Mouse (Mus musculus): ENCODE data around the gene Pmpcb. TPM values are rescaled to one million over a fixed set of nuclear protein-coding genes. Genes with fewer than 3 reads are reported as not detected.

Pmpcb gene
- total and polyA plus RNA-seq, 3 experiments = 41.6 to 113 (median 60.8) TPM

- DNase-seq (ENCODE audit: low spot score) (no peak), ATAC-seq (ENCODE audit: extremely low read depth, insufficient number of reproducible peaks, low FRiP score, poor library complexity, severe bottlenecking) (no peak)
- H3K4me3 ChIP-seq (ENCODE audit: low read depth, low read length) = no peak overlapping the region; the same call in 1 of the 2 replicates
- no peak for TF ChIP-seq CTCF (IDR thresholded peaks at IDR 0.05; ENCODE audit: low read depth, low read length)
- TF ChIP-seq GATA2 (IDR thresholded peaks at IDR 0.05; ENCODE audit: borderline replicate concordance, low read depth, low read length) = no peak
- no peak for TF ChIP-seq GATA1 (IDR thresholded peaks at IDR 0.05; ENCODE audit: borderline replicate concordance, low read length)
- TF ChIP-seq POLR2AphosphoS5 (IDR thresholded peaks at IDR 0.05; ENCODE audit: insufficient replicate concordance, low read depth, low read length) = no peak
- TF ChIP-seq TAL1 (conservative IDR thresholded peaks at IDR 0.05; ENCODE audit: low read depth, low read length) = no peak
- peaks cover 20% of the 10 kb centered on the region for H3K4me1 ChIP-seq (ENCODE audit: insufficient read depth, low read depth, low read length)
- H3K27me3 ChIP-seq (ENCODE audit: insufficient read depth, low read length) = peaks cover 5% of the 10 kb centered on the region
- peaks cover 26% of the 10 kb centered on the region for H3K36me3 ChIP-seq (replicated peaks)
- no peaks in the 10 kb centered on the region for H3K9me3 ChIP-seq (replicated peaks)
Observed at GRCm38 (mm10) chr5:21736046-21736445, 895 bp upstream of the Pmpcb start.

DNA sequence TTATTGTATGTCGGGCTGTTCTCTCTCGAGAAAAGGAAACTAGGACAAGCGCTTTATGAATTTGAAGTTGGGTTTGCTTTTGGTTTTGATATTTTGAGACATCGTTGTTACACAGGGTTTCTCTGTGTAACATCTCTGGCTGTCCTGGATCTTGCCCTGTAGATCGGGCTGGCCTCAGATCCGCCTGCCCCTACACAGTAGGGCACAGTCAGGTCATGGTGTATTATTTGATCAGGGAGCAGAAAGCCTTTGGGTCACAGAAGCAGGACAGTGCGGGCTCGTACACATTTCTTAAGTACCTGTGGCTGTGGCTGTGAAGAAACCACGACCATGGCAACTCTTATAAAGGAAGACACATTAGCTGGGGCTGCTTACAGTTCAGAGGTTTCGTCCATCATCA, 679 bp downstream of the Pmpcb start:
- H3K36me3 ChIP-seq (replicated peaks) = peaks cover 41% of the 10 kb centered on the region
- H3K4me3 ChIP-seq (ENCODE audit: low read depth, low read length) = peak overlapping the region; percentile 84
- TF ChIP-seq POLR2AphosphoS5 (IDR thresholded peaks at IDR 0.05; ENCODE audit: insufficient replicate concordance, low read depth, low read length) (no peak), CTCF (IDR thresholded peaks at IDR 0.05; ENCODE audit: low read depth, low read length) (no peak), GATA2 (IDR thresholded peaks at IDR 0.05; ENCODE audit: borderline replicate concordance, low read depth, low read length) (no peak), TAL1 (conservative IDR thresholded peaks at IDR 0.05; ENCODE audit: low read depth, low read length) (no peak), GATA1 (IDR thresholded peaks at IDR 0.05; ENCODE audit: borderline replicate concordance, low read length) (no peak)
- H3K4me1 ChIP-seq (ENCODE audit: insufficient read depth, low read depth, low read length) = peaks cover 20% of the 10 kb centered on the region
- no peak for ATAC-seq (ENCODE audit: extremely low read depth, insufficient number of reproducible peaks, low FRiP score, poor library complexity, severe bottlenecking)
- DNase-seq (ENCODE audit: low spot score) = no peak
- no peaks in the 10 kb centered on the region for H3K9me3 ChIP-seq (replicated peaks)
- H3K27me3 ChIP-seq (ENCODE audit: insufficient read depth, low read length) = 0 out of 2 replicates have a peak, but pooled peaks cover 3% of the 10 kb centered on the region

DNA sequence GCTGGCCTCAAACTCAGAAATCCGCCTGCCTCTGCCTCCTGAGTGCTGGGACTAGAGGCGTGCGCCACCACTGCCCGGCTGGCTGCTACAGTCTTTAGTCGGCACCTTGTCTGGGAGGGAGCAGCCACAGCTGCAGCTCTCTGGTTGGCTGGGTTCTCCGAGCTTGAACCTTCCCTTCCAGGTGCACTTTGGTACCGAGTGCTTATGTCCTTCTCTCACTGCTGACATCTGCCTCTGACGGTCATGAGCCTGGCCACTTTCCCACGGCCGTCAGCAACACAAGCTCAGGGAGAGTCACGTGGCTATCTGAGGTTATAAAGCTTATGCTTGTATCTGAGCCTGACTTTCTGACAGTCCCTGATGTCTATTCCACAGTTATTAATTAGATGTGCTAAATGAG, 2.2 kb downstream of the Pmpcb start:
- H3K4me1 ChIP-seq (ENCODE audit: insufficient read depth, low read depth, low read length) = peaks cover 20% of the 10 kb centered on the region
- DNase-seq (ENCODE audit: low spot score) = no peak
- H3K4me3 ChIP-seq (ENCODE audit: low read depth, low read length) = no peak overlapping the region
- no peak for TF ChIP-seq CTCF (IDR thresholded peaks at IDR 0.05; ENCODE audit: low read depth, low read length)
- TF ChIP-seq GATA1 (IDR thresholded peaks at IDR 0.05; ENCODE audit: borderline replicate concordance, low read length) = no peak
- TF ChIP-seq GATA2 (IDR thresholded peaks at IDR 0.05; ENCODE audit: borderline replicate concordance, low read depth, low read length) = no peak
- TF ChIP-seq POLR2AphosphoS5 (IDR thresholded peaks at IDR 0.05; ENCODE audit: insufficient replicate concordance, low read depth, low read length) = no peak
- TF ChIP-seq TAL1 (conservative IDR thresholded peaks at IDR 0.05; ENCODE audit: low read depth, low read length) = no peak
- no peak for ATAC-seq (ENCODE audit: extremely low read depth, insufficient number of reproducible peaks, low FRiP score, poor library complexity, severe bottlenecking)
- H3K9me3 ChIP-seq (replicated peaks) = no peaks in the 10 kb centered on the region
- peaks cover 56% of the 10 kb centered on the region for H3K36me3 ChIP-seq (replicated peaks)
- H3K27me3 ChIP-seq (ENCODE audit: insufficient read depth, low read length) = no peaks in the 10 kb centered on the region

DNA sequence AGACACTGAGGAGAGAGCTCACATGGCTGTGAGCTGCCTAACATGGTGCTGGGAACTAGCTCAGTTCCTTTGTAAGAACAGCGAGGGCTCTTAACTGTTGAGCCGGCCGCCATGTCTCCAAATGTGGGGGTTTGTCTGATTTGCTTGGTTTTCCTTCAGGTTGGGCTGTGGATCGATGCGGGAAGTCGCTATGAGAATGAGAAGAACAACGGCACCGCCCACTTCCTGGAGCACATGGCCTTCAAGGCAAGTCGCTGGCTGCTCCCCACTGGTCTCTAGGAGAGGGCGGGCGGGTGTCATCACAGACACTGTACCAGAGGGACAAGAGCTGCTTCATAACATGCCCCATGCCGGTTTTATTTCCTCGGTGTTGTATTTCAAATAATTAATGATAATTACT, 2.9 kb downstream of the Pmpcb start:
- Histone ChIP-seq H3K4me3 (ENCODE audit: low read depth, low read length) (no peak overlapping the region), H3K36me3 (replicated peaks) (peaks cover 64% of the 10 kb centered on the region), H3K9me3 (replicated peaks) (no peaks in the 10 kb centered on the region), H3K27me3 (ENCODE audit: insufficient read depth, low read length) (no peaks in the 10 kb centered on the region), H3K4me1 (ENCODE audit: insufficient read depth, low read depth, low read length) (peaks cover 20% of the 10 kb centered on the region)
- ATAC-seq (ENCODE audit: extremely low read depth, insufficient number of reproducible peaks, low FRiP score, poor library complexity, severe bottlenecking) = no peak
- TF ChIP-seq CTCF (IDR thresholded peaks at IDR 0.05; ENCODE audit: low read depth, low read length) = no peak
- no peak for TF ChIP-seq GATA1 (IDR thresholded peaks at IDR 0.05; ENCODE audit: borderline replicate concordance, low read length)
- no peak for TF ChIP-seq POLR2AphosphoS5 (IDR thresholded peaks at IDR 0.05; ENCODE audit: insufficient replicate concordance, low read depth, low read length)
- no peak for TF ChIP-seq TAL1 (conservative IDR thresholded peaks at IDR 0.05; ENCODE audit: low read depth, low read length)
- TF ChIP-seq GATA2 (IDR thresholded peaks at IDR 0.05; ENCODE audit: borderline replicate concordance, low read depth, low read length) = no peak
- DNase-seq (ENCODE audit: low spot score) = no peak

DNA sequence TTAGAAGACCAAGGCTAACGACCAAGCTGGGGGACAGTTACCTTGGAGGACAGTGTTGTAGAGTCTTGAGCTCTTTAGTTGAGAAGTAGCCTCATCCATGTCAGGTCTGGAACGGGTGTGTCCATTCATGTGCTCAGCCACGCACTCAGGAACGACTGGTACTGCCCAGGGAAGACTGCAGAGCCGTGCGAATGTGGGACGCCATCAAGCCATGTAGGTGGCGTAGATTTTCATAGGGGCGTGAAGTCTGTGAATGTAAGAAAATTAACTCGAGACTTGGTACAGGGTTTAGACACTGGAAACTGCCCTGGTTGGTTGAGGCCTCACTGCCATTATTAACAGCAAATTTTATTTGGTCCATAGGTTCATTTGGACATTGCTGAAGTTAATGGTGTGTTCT, 6.7 kb downstream of the Pmpcb start:
- peaks cover 97% of the 10 kb centered on the region for H3K36me3 ChIP-seq (replicated peaks)
- ATAC-seq (ENCODE audit: extremely low read depth, insufficient number of reproducible peaks, low FRiP score, poor library complexity, severe bottlenecking) = no peak

DNA sequence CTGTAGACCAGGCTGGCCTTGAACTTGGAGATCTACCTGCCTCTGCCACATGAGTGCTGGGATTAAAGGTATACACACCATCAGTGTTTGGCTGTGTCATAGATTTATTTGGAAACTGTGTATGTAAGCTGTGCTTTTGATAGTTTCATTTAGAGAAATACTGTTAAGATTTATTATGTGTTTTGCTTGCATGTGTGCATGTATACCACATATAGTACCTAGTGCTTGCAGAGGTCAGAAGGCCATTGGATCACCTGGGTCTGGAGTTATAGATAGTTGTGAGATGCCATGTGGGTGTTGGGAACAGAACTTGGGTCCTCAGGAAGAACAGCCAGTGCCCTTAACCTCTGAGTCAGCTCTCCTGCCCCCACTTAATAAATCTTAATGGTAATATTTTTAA, 7.7 kb downstream of the Pmpcb start:
- ATAC-seq (ENCODE audit: extremely low read depth, insufficient number of reproducible peaks, low FRiP score, poor library complexity, severe bottlenecking) (no peak), DNase-seq (ENCODE audit: low spot score) (no peak)
- peaks cover 94% of the 10 kb centered on the region for H3K36me3 ChIP-seq (replicated peaks)
- no peaks in the 10 kb centered on the region for H3K27me3 ChIP-seq (ENCODE audit: insufficient read depth, low read length)
- H3K4me3 ChIP-seq (ENCODE audit: low read depth, low read length) = no peak overlapping the region
- no peaks in the 10 kb centered on the region for H3K9me3 ChIP-seq (replicated peaks)
- no peaks in the 10 kb centered on the region for H3K4me1 ChIP-seq (ENCODE audit: insufficient read depth, low read depth, low read length)
- TF ChIP-seq GATA1 (IDR thresholded peaks at IDR 0.05; ENCODE audit: borderline replicate concordance, low read length) (no peak), POLR2AphosphoS5 (IDR thresholded peaks at IDR 0.05; ENCODE audit: insufficient replicate concordance, low read depth, low read length) (no peak), TAL1 (conservative IDR thresholded peaks at IDR 0.05; ENCODE audit: low read depth, low read length) (no peak), GATA2 (IDR thresholded peaks at IDR 0.05; ENCODE audit: borderline replicate concordance, low read depth, low read length) (no peak), CTCF (IDR thresholded peaks at IDR 0.05; ENCODE audit: low read depth, low read length) (no peak)

More for the DNA sequence above, 6.7 kb downstream of the Pmpcb start:
- peaks cover 2% of the 10 kb centered on the region; the same call in 1 of the 2 replicates for H3K4me1 ChIP-seq (ENCODE audit: insufficient read depth, low read depth, low read length)
- no peak for DNase-seq (ENCODE audit: low spot score)
- no peak overlapping the region for H3K4me3 ChIP-seq (ENCODE audit: low read depth, low read length)
- no peaks in the 10 kb centered on the region for H3K9me3 ChIP-seq (replicated peaks)
- H3K27me3 ChIP-seq (ENCODE audit: insufficient read depth, low read length) = no peaks in the 10 kb centered on the region
- TF ChIP-seq GATA2 (IDR thresholded peaks at IDR 0.05; ENCODE audit: borderline replicate concordance, low read depth, low read length) (no peak), POLR2AphosphoS5 (IDR thresholded peaks at IDR 0.05; ENCODE audit: insufficient replicate concordance, low read depth, low read length) (no peak), GATA1 (IDR thresholded peaks at IDR 0.05; ENCODE audit: borderline replicate concordance, low read length) (no peak), TAL1 (conservative IDR thresholded peaks at IDR 0.05; ENCODE audit: low read depth, low read length) (no peak), CTCF (IDR thresholded peaks at IDR 0.05; ENCODE audit: low read depth, low read length) (no peak)
